Mouse (Mus musculus): ENCODE measurements around the gene Tle3.

DNA sequence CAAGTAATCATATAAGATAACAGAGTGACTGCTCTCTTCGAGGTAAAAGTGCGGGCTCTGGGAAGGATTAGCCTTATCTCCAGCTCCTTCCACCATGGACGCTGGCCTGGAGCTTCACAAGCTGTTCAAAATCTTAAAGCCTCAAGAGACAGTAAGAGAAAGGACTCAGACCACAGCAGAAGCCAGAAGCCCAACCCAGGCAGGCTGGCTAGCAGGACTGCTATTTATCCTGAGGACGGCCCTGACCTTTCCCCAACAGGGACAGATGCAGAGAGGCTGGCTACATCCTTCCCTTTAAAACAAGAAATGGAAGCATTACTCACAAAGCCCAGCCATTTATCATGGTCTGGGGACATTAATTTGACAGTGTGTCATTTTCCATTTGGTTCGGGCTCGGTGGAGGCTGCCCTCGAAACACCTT lies 46.2 kb upstream of the Tle3 start:
- no peak for TF ChIP-seq CTCF (IDR thresholded peaks at IDR 0.05; ENCODE audit: control insufficient read depth, insufficient read depth, insufficient read length)
- TF ChIP-seq USF1 (IDR thresholded peaks at IDR 0.05; ENCODE audit: low read depth): no peak
- TF ChIP-seq CEBPB (IDR thresholded peaks at IDR 0.05; ENCODE audit: low read depth): no peak
- no peak for TF ChIP-seq MYOD1 (IDR thresholded peaks at IDR 0.05; ENCODE audit: control insufficient read depth, insufficient read length, low read depth)
